ENCODE assay signal across 8 mouse cellular contexts in the genomic region with DNA sequence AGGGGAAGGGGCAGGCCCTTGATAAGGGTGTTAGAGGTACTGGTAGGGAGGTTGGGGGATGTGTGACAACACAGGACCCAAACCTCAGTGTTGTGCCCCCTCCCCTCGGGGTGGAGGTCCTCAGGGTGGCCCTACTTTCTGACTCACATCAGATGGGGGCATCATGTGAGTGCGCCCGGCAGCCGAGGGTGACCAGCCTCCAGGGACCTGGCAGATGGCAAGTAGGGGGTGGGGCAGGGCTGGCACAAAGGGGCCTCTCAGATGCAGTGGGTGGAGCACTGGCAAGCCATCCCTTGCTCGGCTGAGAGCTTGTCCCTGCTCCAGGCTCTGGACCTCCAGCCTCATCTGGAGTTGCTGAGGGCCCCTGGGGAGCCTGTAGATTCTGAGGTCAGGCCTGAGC. TPM values are rescaled to one million over a fixed set of nuclear protein-coding genes. Genes with fewer than 3 reads are reported as not detected.
DNase-seq lines count a peak whose midpoint lies in the region; ATAC-seq lines count a peak whose summit lies in the region.

No protein-coding gene starts in this region.

- H3K27ac ChIP-seq in hindbrain, embryonic 13.5 days, result peak overlapping the region; percentile 44
- H3K27ac ChIP-seq in liver, embryonic 16.5 days (ENCODE audit: low read length), result peak overlapping the region; percentile 96
- no peak overlapping the region for H3K27ac ChIP-seq in stomach, embryonic 14.5 days (ENCODE audit: low read length)

- DNase-seq in cerebellum, adult 11-12 months, result peak; percentile 42
- no peak for DNase-seq in cerebellum, adult 9-10 months
- DNase-seq in lung, postnatal 36 days, result peak; percentile 57
- DNase-seq in lung, postnatal 14 days, result no peak
- DNase-seq in adrenal gland, adult 2 months, result no peak

- no peak overlapping the region for H3K4me3 ChIP-seq in hindbrain, embryonic 13.5 days
- H3K4me3 ChIP-seq in liver, embryonic 16.5 days (ENCODE audit: low read depth, low read length), result peak overlapping the region; percentile 73
- H3K4me3 ChIP-seq in stomach, embryonic 14.5 days (ENCODE audit: low read depth, low read length), result no peak overlapping the region

- ATAC-seq in hindbrain, embryonic 13.5 days (ENCODE audit: low FRiP score), result peak; percentile 41
- ATAC-seq in liver, embryonic 16.5 days (ENCODE audit: low read depth), result peak; percentile 15; the same call in 1 of the 2 replicates
- ATAC-seq in stomach, embryonic 14.5 days (ENCODE audit: insufficient number of reproducible peaks, insufficient read depth, low FRiP score, low read depth), result peak; percentile 25; the same call in 1 of the 2 replicates

- H3K4me2 ChIP-seq in hindbrain, embryonic 13.5 days, result peak overlapping the region; percentile 38
- H3K4me2 ChIP-seq in liver, embryonic 16.5 days (ENCODE audit: low read depth, low read length), result peak overlapping the region; percentile 74
- no peak overlapping the region for H3K4me2 ChIP-seq in stomach, embryonic 14.5 days (replicated peaks; ENCODE audit: low read depth, low read length)

- H3K9ac ChIP-seq in hindbrain, embryonic 13.5 days, result no peak overlapping the region
- peak overlapping the region; percentile 78 for H3K9ac ChIP-seq in liver, embryonic 16.5 days (ENCODE audit: low read depth, low read length)
- H3K9ac ChIP-seq in stomach, embryonic 14.5 days (replicated peaks; ENCODE audit: low read depth, low read length), result no peak overlapping the region

- WGBS in hindbrain, embryonic 13.5 days, result 37% methylated on average over 5 of the region's 5 CpGs
- WGBS in liver, embryonic 16.5 days (ENCODE audit: insufficient replicate concordance), result 13% methylated on average over 5 of the region's 5 CpGs
- 60% methylated on average over 5 of the region's 5 CpGs for WGBS in stomach, embryonic 14.5 days

- H3K9me3 ChIP-seq in hindbrain, embryonic 13.5 days, result no peaks in the 10 kb centered on the region
- no peaks in the 10 kb centered on the region for H3K9me3 ChIP-seq in liver, embryonic 16.5 days (replicated peaks; ENCODE audit: control insufficient read depth, low read length)
- H3K9me3 ChIP-seq in stomach, embryonic 14.5 days (ENCODE audit: control insufficient read depth, low read depth, low read length), result no peaks in the 10 kb centered on the region

- peaks cover 80% of the 10 kb centered on the region for H3K4me1 ChIP-seq in hindbrain, embryonic 13.5 days (replicated peaks)
- H3K4me1 ChIP-seq in liver, embryonic 16.5 days (ENCODE audit: control insufficient read depth, low read depth, low read length), result peaks cover 78% of the 10 kb centered on the region
- peaks cover 26% of the 10 kb centered on the region for H3K4me1 ChIP-seq in stomach, embryonic 14.5 days (ENCODE audit: control insufficient read depth, insufficient read depth, low read length)

- H3K27me3 ChIP-seq in hindbrain, embryonic 13.5 days, result no peaks in the 10 kb centered on the region
- H3K27me3 ChIP-seq in liver, embryonic 16.5 days (ENCODE audit: control insufficient read depth, insufficient read depth, low read depth, low read length), result no peaks in the 10 kb centered on the region
- H3K27me3 ChIP-seq in stomach, embryonic 14.5 days (ENCODE audit: control insufficient read depth, insufficient read depth, low read length), result no peaks in the 10 kb centered on the region

- H3K36me3 ChIP-seq in hindbrain, embryonic 13.5 days, result no peaks in the 10 kb centered on the region
- no peaks in the 10 kb centered on the region for H3K36me3 ChIP-seq in liver, embryonic 16.5 days (ENCODE audit: control insufficient read depth, insufficient read depth)
- no peaks in the 10 kb centered on the region for H3K36me3 ChIP-seq in stomach, embryonic 14.5 days (ENCODE audit: control insufficient read depth, insufficient read depth, low read length)

RNA-seq across cellular contexts. Expression of a gene that starts 12.1 kb away (rescaled TPM):
- polyA plus RNA-seq in hindbrain, embryonic 13.5 days (2015; fragmentation: Nextera tagmentation; extraction: Ambion mirVana), result 158 and 162 TPM in 2 replicates
- 45.0 and 50.6 TPM in 2 replicates for polyA plus RNA-seq in liver, embryonic 16.5 days (2015; fragmentation: Nextera tagmentation; extraction: Ambion mirVana)
- polyA plus RNA-seq in stomach, embryonic 14.5 days (2014; fragmentation: Nextera tagmentation; extraction: Ambion mirVana), result 43.8 and 50.9 TPM in 2 replicates
- total RNA-seq in adrenal gland, adult 2 months (2021), result 10 to 100 TPM; 17.3 to 24.3 TPM
- 40.2 and 56.5 TPM in 2 replicates for polyA plus RNA-seq in adrenal gland, adult 2 months (2012; rRNA removed)

RNA-seq across cellular contexts. Expression of a gene that starts 30.8 kb away (rescaled TPM):
- 1.3 and 1.6 TPM in 2 replicates for polyA plus RNA-seq in hindbrain, embryonic 13.5 days (2015; fragmentation: Nextera tagmentation; extraction: Ambion mirVana)
- 8.3 and 9.1 TPM in 2 replicates for polyA plus RNA-seq in liver, embryonic 16.5 days (2015; fragmentation: Nextera tagmentation; extraction: Ambion mirVana)
- polyA plus RNA-seq in stomach, embryonic 14.5 days (2014; fragmentation: Nextera tagmentation; extraction: Ambion mirVana), result 3.8 and 4.5 TPM in 2 replicates
- total RNA-seq in adrenal gland, adult 2 months (2021), result 1 to 10 TPM; 2.0 to 2.8 TPM
- 9.1 and 11.2 TPM in 2 replicates for polyA plus RNA-seq in adrenal gland, adult 2 months (2012; rRNA removed)

Comparison
In these comparisons a context has a peak if more than half of its experiments do, and no peak if none do; other contexts are left out.
1. DNase-seq: peak in cerebellum, adult 11-12 months (single experiment) and lung, postnatal 36 days (single experiment); none in cerebellum, adult 9-10 months (single experiment), lung, postnatal 14 days (single experiment) and adrenal gland, adult 2 months (single experiment).
2. Peak in every context shown above with its lines, with median percentiles within 50 percentile points of each other: ATAC-seq.